Mouse (Mus musculus) adrenal gland, adult 2 months (tissue): ENCODE measurements around the gene Vti1a. TPM values are rescaled to one million over a fixed set of nuclear protein-coding genes. Genes with fewer than 3 reads are reported as not detected.

Experiments used
- DNase-seq: peaks from one replicate; pipeline ENCODE4 v3.0.0; 2021
- polyA plus RNA-seq: library from polyadenylated mRNA; depleted of rRNA; stranded (reverse); fragments of >200 nt; gene quantifications from 2 replicates; pipeline ENCODE4 v1.2.3, GENCODE M21; 2012
- total RNA-seq, 2 experiments: library from RNA; stranded (reverse); gene quantifications; 2 replicates each; pipeline ENCODE4 v1.2.3; 2021

The Vti1a gene
- total and polyA plus RNA-seq, 3 experiments = 12.7 to 39.6 (median 34.2) TPM

DNA sequence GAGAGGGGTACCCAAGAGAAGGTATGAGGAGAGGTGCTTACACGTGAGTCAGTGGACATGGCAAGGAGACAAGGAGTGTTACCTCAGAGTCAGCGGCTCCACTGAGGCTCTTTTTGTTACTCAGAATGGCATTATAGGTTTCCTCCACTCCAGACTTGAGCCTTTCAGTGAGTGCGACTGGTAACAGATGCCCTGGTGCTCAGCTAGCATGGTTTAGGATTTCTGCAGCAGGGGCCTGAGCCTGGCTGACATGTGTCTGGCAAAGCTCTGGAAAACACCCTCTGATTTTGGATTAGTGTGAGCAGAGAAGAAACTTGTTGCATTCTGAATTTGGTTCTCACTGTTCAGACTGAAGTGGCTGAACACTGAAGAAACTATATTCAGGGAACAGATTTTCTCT lies 209.0 kb downstream of the Vti1a start:
- DNase-seq = no peak

DNA sequence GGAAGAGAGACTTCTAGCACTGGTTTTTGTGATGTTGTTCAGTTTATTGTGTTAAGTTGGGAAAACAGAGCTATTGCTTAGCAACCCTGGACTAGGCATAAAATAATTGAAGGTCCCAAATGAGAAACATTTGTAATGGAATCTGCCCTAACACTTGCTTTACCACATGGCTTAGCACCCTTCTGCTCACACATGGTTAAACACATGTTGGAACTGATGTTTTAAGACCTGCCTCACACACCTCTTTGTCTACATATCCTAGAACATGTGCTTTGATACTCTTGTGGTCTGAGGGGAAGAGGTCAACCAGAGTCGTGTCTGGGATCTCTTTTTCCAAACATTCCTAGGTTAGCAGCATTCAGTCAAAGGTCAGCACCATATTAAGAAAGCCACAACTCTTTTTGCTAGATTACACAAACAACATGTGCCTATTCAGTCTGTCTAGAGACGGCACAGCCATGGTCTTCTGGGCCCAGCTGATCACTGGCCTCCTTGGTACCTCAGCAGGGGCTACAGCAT lies 210.7 kb downstream of the Vti1a start:
- DNase-seq = no peak

DNA sequence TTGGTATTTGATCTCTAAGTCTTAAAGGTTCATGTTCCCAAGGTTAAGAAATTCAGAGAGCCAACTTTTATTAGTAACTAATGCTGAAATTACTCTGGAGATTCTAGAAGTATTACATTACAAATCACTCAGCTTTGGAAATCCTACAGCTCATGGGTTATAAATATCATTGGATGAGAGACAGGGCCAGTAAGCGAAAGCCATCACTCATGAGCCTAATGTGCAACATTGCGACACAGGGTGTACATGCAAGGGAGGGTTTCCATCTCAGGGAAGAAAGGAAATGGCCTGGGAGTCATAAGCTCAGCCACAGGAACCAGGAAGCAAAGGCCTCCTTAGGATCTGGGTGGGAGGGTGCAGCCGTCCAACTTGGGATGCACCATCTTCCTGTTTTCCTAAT lies 213.9 kb downstream of the Vti1a start:
- DNase-seq = peak; percentile 25

DNA sequence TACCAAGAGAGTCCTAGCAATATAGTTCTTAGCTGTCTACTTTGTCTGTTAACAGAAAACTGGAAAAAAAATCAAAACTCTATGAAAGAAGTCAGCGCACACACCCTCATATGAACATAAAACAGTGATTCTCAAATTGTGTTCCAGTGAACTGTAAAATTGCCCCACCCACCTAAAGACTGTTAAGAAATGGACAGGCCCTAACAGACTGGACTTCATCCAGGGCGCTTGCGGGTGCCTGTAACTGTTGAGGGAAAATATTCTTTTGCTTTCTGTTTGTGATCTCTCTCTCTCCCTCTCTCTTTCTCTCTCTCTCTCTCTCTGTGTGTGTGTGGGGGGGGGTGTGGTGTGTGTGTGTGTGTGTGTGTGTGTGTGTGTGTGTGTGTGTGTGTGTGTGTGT lies 216.6 kb downstream of the Vti1a start:
- no peak for DNase-seq

DNA sequence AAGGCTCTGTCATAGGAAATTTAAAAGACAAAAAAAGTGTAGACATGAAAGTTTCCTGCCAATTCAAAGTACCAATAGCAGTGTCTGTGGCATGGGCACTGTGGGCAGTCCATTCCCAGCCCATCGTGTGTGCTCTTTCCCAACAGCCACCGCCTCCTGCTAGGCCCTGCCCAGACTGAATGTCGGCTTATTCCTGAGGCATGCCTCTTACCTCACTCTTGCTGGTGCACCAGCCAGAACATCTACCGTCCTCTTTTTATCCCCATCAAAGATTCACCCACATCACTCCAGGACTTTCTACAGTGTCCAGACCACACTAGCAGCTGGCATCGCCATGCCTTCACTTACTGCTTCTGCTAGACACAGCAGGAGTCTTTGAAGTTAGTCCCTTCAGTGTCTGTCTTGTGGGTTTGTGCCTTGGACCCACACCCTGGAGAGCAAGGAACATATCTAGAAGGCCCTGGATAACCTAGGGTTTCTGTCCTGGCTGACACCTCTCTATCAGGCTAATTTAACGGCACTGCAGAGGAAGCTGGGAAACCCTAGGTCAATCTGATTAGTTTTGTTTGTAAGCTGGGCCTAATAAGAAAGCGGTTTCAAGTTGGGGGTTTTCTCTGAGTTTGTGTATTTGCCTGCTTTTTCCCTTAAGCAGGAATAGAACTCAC lies 220.3 kb downstream of the Vti1a start:
- DNase-seq = no peak

DNA sequence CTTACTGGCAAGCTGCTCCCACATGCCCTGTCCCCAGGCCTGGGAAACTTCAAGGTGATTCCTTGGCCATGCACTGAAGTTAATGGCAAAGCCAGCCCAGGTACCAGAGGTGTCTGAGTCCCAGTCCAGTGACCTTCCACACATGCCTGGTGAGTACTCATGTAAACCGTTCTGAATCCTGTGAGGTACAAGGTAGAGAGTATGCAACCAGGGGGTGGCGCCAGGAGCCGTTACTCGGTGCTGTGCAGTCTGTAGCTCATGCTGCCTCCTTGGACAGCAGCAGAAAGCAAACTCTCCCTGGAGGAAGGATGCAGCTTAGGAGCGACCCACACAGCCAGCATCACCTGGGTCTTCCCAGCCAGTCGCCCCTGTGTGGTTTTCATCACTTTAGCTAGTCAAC lies 221.6 kb downstream of the Vti1a start:
- DNase-seq = peak; percentile 25

DNA sequence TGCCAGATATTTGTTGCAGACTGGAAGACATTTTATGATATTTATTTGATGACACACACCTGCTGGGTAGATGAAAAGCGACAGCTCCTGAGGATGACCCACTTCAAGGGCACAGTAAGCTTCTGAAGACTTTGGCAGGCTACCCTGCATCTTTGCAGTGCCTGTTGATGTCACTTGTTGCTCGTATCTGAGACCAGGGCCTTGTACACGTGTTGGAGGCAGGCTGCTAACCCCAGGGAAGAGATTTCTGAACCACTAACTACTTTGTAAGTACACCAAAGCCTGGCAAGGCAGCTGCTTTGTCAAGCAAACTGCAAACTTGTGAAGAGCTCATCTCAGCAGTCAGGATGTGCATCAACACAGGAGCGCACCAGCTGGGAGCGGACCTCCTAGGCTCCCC lies 225.5 kb downstream of the Vti1a start:
- DNase-seq = no peak

DNA sequence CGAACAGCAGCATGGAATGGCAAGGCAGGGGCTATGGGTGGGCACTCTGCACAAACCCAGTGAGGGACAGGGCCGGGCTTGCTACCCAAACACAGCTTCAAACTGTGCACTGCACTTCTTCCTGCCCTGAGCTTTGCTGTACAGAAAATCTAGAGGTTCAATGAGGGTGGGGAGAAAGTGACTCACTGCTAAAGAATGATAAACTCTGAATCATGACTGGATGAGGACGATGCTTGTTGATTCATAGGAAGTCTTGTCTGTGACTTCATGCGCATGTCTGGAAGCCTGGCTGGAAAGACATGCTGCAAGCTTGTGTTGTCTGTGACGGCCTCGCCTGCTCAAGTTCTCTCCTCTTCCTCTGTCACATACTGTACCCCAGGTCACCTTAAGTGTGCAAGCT lies 226.4 kb downstream of the Vti1a start:
- DNase-seq = peak; percentile 56

DNA sequence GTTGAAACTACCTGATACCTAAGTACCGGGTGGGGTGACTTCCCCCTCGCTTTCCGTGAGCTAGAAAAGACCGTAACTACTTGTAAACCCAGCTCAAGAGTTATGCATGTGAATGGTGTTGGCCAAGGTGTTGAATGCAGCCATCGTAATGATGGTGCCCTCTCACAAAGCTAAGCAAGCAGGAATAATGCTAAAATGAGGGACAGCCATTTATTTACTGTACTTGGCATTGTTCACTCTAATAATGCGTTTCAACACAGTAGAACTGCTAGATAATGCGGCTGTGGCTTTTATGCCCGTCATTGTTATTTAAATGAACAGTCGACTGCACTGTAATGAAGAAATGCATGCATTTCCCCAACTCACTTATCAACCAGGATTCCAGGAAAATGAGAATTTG lies 227.1 kb downstream of the Vti1a start:
- DNase-seq = no peak

DNA sequence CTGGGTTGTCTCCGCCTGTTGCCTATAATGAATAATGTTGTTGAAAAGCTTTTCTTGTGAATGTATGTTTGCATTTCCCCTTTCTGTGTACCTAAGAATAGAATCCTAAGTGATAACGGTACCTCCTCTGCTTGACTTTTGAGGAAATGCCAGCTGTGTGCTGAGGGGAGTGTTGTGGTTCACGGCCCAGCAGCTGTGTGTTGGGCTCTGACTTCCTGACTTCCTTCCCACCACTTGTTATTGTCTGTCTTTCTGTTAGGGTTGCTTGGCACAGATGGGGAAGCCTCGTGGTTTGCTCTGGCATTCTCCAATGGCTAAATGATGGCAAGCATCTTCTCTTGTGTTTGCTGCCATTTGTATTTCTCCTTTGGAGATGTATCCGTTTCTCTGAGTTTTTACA lies 228.4 kb downstream of the Vti1a start:
- no peak for DNase-seq

DNA sequence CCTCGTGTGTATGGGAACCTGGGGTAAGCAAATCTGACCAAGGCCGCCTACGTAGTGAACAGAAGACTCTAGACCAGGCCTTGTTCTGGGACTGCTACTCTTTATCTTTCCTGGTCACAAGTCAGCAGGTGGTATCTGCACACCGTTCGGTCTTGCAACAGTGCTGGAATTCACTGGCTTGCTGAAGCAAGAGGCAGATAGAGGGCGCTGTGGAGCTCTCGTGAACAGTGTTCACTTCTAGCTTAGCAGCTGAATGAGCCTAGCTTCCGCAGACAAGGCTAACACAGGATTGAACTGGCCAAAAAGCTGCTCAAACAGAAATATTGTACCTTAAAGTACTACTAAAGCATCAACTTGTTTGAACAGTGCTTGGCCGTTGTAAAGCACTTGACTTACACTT lies 229.4 kb downstream of the Vti1a start:
- DNase-seq = peak; percentile 79

DNA sequence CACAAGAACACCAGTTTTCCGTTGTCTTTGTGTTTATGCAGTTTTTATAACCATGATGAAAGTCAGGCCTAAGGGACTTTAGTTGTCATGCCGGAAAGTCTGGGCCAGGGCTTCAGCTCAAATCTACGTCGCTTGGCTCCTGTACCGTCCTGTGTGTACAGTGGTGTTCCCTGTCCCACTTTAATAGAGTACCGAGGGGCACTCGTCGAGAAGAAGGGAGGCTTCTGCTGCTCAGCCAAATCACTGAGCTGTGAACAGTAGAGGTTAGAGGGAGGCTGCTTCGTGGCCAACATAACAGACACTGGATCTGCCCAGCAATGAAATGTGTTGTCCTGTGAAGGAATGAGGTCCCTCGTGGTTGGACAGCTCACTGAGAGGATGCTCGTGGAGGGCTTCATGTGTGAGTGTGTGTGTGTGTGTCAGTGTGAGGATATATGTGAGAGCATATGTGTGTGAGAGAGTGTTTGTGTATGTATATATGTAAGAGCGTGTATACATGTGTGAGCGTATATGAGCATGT lies 230.0 kb downstream of the Vti1a start:
- no peak for DNase-seq

DNA sequence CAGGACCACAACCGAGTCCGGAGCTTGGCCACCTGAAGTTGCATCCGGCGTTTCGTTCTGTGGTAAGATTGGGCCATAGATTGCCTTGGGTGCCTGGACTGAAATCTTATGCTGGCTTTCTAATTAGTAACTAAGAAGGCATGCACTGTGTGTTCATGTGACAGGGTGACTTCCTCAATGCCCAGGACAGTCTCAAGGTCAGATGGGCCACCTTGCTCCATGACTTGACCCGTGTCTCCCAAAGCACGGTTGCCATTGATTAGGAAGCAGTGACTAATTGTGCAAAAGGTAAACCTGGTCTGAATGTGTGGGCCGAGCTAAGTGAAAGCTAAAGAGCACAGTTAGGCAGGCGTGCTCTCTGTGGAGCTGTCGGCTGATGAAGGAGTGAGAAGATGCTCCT lies 232.1 kb downstream of the Vti1a start:
- no peak for DNase-seq

DNA sequence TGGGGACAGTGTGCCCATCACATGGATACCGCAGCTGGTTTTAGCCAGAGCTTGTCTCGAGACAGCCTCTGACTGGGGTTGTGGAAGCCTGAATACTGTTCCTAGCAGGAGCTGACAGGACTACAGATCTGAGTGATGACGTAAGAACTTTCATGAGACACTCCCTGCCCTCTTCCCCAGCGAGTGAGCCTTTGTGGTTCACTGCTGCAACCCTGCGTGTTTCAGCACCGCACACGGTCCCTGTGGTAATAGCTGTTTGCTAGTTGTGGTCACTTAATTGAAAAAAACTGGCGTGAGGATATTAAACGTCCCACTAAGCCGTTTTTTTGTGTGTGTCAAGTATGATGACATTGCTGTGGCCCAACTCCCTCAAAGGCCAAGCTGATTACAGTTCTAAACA lies 232.6 kb downstream of the Vti1a start:
- no peak for DNase-seq

DNA sequence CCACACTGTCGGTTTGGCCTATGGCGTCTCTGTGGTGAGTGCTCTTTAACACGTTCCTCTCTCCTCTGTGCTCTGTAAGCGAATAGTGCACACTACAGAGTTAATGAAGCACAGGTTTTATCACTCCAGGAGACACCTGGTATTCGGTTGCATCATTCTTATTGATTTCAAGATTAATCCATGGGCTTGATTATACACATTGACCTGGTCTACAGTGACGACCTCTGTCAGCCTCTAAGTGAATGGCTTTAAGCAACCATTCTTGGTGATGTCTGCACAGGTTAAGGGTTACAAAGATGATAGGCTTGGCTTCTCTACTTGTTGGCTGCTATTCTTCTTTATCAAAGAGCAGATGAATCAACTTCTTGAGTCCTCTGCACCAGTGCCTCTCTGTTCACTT lies 234.1 kb downstream of the Vti1a start:
- no peak for DNase-seq

DNA sequence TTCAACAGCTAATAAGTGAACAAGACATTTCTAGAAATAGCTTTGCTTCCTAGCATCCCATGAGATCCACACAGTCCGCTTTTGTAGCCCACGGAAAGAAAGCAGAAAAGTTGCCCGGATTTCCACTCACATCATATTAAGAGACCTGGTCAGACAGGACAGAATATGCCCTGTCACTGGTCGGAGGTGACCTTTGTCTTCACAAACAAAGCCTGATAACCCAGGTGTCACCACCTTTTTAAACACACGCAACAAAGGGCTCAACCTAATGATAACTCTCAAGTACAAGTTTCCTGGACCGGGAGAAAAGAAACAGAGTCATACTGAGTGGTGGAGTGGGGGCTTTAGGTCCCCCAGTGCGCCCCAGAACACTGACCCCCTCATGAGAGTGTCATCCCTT lies 236.2 kb downstream of the Vti1a start:
- DNase-seq = no peak

DNA sequence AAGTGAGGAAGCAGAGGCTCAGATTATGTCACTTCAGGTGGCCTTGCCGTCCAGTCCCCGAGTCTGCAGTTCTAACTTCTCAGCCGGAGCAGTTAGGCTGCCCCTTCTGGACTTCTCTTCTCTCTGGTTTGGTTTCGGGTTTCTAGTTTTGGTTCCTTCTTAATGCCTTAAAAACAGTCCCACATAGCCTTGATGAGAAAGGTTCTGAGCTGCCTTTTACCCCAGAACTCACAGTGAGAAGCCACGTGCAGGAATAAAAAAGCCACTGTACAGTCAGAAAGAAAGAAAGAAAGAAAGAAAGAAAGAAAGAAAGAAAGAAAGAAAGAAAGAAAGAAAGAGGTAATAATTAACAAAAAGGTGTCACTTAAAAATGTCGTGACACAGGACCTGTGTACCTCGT lies 236.8 kb downstream of the Vti1a start:
- no peak for DNase-seq

DNA sequence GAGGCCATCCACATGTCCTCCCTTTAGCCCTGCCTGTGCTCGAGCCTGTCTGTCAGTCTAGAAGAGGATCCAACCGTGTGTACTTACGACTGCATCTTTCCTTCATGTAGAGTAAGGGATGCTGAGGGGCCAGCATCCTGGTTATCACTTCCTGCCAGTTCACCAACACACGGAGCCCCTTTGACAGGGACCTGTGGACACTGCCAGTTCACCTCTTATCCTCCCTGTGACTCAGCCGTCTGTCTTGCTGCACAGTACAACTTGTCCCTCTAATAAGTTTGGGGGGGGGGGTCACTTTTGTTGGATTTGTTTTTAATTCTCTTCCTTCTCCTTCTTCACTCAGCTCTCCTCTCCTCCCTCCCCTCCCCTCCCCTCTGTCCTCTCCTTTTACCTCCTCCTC lies 238.2 kb downstream of the Vti1a start:
- DNase-seq = no peak

DNA sequence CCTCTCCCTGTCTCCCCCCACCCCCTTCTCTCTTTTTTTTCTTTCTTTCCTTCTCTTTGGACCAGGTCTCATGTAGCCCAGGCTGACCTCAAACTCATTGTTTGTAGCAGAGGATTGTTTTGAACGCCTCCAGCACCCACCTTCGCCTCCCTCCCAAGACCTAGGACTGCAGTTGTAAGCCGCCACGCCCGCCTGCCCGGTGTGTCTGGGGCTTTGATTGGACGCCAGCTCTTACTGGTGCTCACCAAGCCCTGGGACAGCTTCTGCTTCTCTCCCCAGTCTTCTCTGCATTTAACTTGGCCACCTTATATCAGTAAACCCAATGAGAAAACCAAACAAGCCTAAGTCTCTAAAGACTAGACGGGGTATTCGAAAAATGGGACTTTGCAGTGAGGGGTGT lies 238.6 kb downstream of the Vti1a start:
- no peak for DNase-seq

DNA sequence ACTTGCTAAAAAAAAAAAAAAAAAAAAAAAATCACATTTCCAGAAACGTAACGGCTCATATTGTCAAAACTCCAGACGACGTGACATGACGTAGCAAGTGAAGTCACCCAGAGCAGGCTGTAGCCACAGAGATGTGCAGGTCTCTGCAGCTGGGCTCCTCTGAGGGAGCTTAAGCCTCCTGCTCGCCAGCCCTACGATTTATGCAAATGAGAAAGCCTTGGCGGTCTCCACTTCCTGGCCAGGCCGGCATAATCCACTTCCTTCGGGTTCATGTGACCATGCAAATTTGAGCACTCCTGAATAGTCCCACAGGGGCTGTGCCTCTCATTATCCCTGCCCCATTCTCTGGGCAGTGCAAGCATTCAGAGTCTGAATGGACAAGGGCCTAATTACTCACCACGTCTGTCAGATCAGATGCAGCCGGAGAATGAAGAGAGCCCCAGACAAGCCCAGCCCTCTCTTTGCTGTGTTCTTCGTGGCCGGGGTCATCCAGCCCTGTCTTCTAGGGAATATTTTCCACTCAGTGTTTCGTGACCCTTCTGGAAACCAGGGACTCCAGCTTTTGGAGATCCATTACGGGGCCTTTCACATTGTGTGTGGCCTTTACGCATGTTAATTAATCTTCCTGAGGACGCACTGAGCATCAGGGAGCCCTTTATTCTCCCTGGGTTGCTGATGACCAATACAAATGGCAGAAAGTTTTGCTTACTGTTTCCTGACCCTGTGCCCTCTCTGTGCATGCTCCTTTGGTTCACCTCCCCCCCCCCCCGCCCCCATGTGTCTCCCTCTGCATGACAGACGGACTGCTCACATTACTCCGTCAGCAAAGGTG lies 240.3 kb downstream of the Vti1a start:
- DNase-seq = peak; percentile 29

DNA sequence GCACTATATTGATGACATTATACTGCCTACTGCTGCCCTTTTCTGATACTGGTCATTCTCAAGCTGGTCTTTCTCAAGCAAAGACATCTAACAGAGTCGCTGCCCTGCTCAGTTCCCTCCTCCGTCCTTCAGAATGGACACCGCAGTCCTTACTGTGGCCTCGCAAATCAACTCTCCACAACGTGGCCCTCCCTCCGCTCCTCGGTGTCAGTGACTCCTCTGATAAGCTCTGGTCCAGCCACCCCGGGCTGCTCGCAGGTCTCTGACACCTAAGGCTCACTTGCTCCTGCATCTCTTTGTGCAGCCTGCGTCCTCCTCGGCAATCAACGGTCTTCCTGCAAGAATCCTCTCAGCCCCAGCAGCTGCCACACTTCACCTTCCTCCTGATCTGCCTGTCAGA lies 243.2 kb downstream of the Vti1a start:
- no peak for DNase-seq

DNA sequence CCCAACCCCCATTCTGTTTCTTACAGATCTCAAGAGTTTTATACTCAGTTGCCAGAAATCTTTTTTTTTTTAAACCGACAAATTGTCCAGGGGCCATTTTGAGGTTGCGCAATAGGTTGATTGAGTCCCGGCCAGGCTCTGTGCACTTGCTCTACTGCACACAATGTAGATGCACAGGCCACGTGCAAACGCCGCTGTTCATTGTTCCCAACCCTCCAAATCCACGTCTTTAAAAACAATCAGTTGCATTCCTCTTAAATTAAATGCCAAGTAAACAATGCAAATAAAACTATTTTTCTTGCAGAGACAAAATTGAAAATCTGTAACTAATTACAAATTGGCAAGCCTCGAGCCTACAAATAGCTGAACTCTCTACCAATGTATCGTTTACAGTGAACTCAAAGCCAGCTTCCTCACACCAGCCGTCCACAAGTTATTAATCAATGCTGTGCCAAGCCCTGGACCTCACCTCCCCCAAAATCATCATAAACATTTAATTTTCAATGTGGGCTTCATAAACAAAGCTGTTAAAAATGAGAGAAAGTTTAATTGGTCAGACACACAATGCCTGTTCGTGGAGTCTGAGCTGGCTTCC lies 244.1 kb downstream of the Vti1a start:
- no peak for DNase-seq

DNA sequence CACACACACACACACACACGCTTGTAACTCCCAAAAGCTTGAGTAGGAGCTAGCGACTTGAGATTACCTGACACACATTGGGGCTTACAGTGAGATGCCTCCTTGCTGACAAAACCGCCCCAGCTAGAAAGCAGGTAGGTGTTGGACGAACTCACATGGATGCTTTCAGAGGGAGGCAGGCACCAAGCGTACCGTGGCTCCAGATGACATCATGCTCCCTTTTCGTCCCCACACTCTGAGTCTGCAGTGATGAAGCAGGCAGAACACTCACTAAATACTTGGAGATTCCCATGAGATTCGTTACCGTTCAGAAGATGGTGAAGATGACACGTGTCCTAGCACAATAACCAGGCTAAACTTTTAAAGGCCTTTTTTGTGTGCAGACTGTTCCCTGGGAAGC lies 245.4 kb downstream of the Vti1a start:
- DNase-seq = no peak
